Mouse (Mus musculus): Measurements from ENCODE around the gene Rps6ka5. TPM values are rescaled to one million over a fixed set of nuclear protein-coding genes. Genes with fewer than 3 reads are reported as not detected.

Rps6ka5 gene
- polyA plus RNA-seq, 1 experiment from 2014 or later, result 2.5 TPM

GRCm38 (mm10) chr12:100698019-100698418 lies 28.8 kb downstream of the Rps6ka5 start:
- H3K27me3 ChIP-seq, result no peaks in the 10 kb centered on the region
- TF ChIP-seq CTCF (IDR thresholded peaks at IDR 0.05), result no peak
- ChIA-PET CTCF (no interaction called here), POLR2A (no interaction called here)
- DNase-seq (ENCODE audit: low read depth, low spot score) (no peak), ATAC-seq (no peak)
- in situ Hi-C loops (cut with MboI; ENCODE audit: low pct_unique_long_range_greater_than_20kb), result no loop called here

DNA sequence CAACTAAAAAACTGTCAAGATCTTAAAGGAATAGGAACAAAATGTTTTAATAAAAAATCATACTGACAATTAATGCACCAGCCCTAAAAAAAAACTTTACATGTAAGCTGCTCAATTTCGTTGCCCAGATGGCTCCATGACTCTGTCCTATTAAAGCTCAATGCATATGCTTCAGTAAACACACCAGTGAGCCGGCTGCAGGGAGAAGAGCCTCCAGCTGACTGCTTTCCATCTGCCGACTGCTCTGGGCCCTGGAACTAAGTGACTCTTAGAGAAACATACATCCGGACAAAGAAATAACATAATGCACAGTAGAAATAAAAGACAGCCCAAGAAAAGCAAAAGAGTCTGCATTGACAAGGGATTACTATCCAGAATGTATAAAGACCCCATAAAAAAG lies 30.2 kb downstream of the Rps6ka5 start:
- no peaks in the 10 kb centered on the region for H3K27me3 ChIP-seq
- ChIA-PET POLR2A (no interaction called here), CTCF (interaction anchor here (1.1 kb wide), 1 partner anchor 197 kb away, joined by 3 read pairs; no protein-coding TSS in a partner anchor)
- ATAC-seq, result no peak
- TF ChIP-seq CTCF (IDR thresholded peaks at IDR 0.05), result no peak
- DNase-seq (ENCODE audit: low read depth, low spot score), result no peak
- in situ Hi-C loops (cut with MboI; ENCODE audit: low pct_unique_long_range_greater_than_20kb), result no loop called here

- in situ Hi-C loops (cut with MboI; ENCODE audit: low pct_unique_long_range_greater_than_20kb), result no loop called here
- no peaks in the 10 kb centered on the region for H3K27me3 ChIP-seq
- TF ChIP-seq CTCF (IDR thresholded peaks at IDR 0.05), result no peak
- ChIA-PET POLR2A (interaction anchor here (0.7 kb wide), 1 partner anchor 14 kb away, joined by 3 read pairs; no protein-coding TSS in a partner anchor), CTCF (interaction anchor here (1.6 kb wide), 1 partner anchor 19 kb away, joined by 3 read pairs; no protein-coding TSS in a partner anchor)
- DNase-seq (ENCODE audit: low read depth, low spot score), result no peak
- ATAC-seq, result no peak
These were observed 31.5 kb downstream of the Rps6ka5 start for GRCm38 (mm10) chr12:100695252-100695651.

DNA sequence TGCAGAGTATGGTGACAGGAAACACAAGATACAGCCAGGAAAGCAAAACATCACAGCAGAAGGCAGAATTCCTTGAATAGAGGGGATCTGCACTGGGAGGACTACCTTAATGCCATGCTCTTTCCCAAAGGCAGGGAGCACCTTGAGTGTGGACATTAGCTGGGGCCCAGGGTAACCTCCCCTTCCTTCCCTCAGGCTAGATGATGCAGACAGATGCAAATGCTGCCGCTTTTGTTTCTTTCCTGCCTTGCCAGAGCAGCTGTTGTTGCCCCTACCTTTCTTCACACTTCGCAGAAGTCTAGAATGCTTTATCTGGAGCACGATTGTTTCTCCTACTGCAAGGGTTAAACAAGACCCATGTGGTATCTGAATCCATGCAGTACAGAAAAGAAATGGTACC lies 34.6 kb downstream of the Rps6ka5 start:
- in situ Hi-C loops (cut with MboI; ENCODE audit: low pct_unique_long_range_greater_than_20kb), result no loop called here
- no peak for TF ChIP-seq CTCF (IDR thresholded peaks at IDR 0.05)
- ChIA-PET POLR2A (interaction anchor here (0.7 kb wide), 1 partner anchor 77 kb away, joined by 8 read pairs; no protein-coding TSS in a partner anchor), CTCF (interaction anchor here (0.9 kb wide), 1 partner anchor 18 kb away, joined by 3 read pairs; no protein-coding TSS in a partner anchor)
- no peak for ATAC-seq
- DNase-seq (ENCODE audit: low read depth, low spot score), result no peak
- no peaks in the 10 kb centered on the region for H3K27me3 ChIP-seq

DNA sequence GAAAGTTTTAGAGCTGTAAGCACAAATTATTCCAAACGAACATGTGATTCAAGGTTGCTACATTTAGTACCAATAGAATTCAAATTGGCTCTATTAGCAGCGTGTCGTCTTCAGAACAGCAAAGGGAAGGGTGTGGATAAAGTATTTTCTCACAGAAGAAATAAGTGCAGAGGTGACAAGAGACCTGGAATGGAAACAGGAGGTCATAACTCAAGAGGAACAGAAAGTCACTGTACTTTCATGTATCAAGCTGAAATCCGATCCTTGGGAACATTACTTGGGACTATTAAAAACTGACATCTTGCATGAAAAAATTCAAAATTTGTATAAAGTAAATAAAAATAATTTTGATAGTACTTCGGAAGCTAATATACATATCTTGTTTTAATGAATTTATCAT lies 36.3 kb downstream of the Rps6ka5 start:
- no peak for DNase-seq (ENCODE audit: low read depth, low spot score)
- TF ChIP-seq CTCF (IDR thresholded peaks at IDR 0.05), result no peak
- POLR2A ChIA-PET, result no interaction called here
- no peak for ATAC-seq
- in situ Hi-C loops (cut with MboI; ENCODE audit: low pct_unique_long_range_greater_than_20kb), result no loop called here
- no peaks in the 10 kb centered on the region for H3K27me3 ChIP-seq
- CTCF ChIA-PET, result no interaction called here

DNA sequence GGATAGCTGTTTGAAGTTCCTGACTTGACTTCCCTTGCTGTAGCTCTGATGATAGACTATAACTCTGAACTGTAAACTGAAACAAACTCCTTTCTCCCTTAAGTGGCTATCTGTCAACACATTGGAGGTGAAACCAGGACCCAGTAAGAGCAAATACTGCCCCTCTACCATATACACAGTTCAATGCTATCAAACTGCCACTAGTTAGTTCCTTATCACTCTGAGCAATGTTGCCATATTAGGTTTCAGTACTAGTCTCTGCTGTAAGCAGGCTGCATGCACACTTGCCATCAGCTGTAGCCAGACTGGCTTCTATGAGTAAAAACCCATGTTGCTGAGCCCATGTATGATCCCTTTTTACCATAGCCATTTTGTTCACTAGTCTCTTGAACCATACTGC lies 38.6 kb downstream of the Rps6ka5 start:
- CTCF ChIA-PET, result no interaction called here
- DNase-seq (ENCODE audit: low read depth, low spot score), result no peak
- in situ Hi-C loops (cut with MboI; ENCODE audit: low pct_unique_long_range_greater_than_20kb), result no loop called here
- POLR2A ChIA-PET, result no interaction called here
- H3K27me3 ChIP-seq, result no peaks in the 10 kb centered on the region
- TF ChIP-seq CTCF (IDR thresholded peaks at IDR 0.05), result no peak
- no peak for ATAC-seq

DNA sequence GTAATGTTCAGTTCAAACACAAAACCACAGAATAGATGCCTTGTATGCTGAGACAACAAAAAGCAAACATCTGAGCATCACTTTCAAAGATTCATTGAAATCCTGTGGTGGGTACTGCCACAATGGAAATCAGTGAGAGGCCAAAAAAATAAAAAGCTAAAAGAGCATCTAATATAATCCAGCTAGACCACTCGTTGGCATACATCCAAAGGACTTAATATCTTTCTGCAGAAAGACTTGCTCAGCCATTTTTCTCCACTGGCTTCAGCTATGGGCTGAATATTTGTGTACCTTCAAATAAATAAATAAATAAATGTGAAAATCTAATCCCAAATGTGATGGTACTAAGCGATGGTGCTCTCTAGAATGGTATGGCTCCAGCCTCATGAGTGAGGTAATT lies 39.8 kb downstream of the Rps6ka5 start:
- POLR2A ChIA-PET, result no interaction called here
- in situ Hi-C loops (cut with MboI; ENCODE audit: low pct_unique_long_range_greater_than_20kb), result no loop called here
- ATAC-seq, result no peak
- H3K27me3 ChIP-seq, result no peaks in the 10 kb centered on the region
- DNase-seq (ENCODE audit: low read depth, low spot score), result no peak
- CTCF ChIA-PET, result interaction anchor here (0.9 kb wide), 1 partner anchor 14 kb away, joined by 4 read pairs; no protein-coding TSS in a partner anchor
- no peak for TF ChIP-seq CTCF (IDR thresholded peaks at IDR 0.05)

GRCm38 (mm10) chr12:100681752-100682151 lies 45.0 kb downstream of the Rps6ka5 start:
- DNase-seq (ENCODE audit: low read depth, low spot score) (no peak), ATAC-seq (no peak)
- no peak for TF ChIP-seq CTCF (IDR thresholded peaks at IDR 0.05)
- CTCF ChIA-PET, result no interaction called here
- POLR2A ChIA-PET, result interaction anchor here (0.5 kb wide), 1 partner anchor 13 kb away, joined by 3 read pairs; no protein-coding TSS in a partner anchor
- in situ Hi-C loops (cut with MboI; ENCODE audit: low pct_unique_long_range_greater_than_20kb), result no loop called here
- no peaks in the 10 kb centered on the region for H3K27me3 ChIP-seq

DNA sequence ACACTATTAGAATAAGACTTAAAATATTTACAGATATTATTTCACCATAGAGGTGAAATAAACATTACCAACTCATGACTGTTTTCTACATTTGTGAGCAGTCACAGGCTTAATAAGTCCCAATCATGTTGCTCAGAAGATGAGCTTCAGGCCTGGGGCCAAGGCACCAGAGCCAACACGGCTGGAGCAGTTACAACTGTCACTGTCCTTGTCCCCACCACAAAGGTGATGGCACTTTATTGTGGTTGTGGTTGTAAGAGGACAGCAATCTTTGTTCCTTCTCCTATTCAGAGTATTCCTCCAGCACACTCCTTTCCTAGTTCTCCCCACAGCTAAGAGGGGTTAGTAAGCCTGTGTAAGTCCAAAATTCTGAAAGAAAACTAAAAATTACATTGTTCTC lies 45.5 kb downstream of the Rps6ka5 start:
- no peak for TF ChIP-seq CTCF (IDR thresholded peaks at IDR 0.05)

DNA sequence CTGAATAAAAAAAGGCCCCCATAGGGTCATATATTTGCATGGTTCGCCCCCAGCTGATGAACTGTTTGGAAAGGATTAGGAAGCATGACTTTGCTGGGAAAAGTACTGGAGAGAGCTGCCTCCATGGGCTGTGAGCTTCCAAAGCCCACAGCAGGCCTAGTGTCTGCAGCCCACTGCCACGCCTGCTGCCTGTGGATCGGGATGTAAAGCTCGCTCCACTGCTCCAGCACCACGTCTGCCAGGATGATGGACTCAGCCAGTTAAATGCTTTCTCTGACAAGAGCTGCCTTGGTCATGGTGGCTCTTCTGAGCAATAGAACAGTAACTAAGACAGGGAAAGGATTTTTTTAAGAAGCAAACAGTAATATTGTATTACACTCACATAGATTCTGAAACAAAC lies 46.1 kb downstream of the Rps6ka5 start:
- CTCF ChIA-PET, result interaction anchor here (1.0 kb wide), 1 partner anchor 16 kb away, joined by 3 read pairs; no protein-coding TSS in a partner anchor
- DNase-seq (ENCODE audit: low read depth, low spot score), result no peak
- ATAC-seq, result no peak
- POLR2A ChIA-PET, result no interaction called here
- no peaks in the 10 kb centered on the region for H3K27me3 ChIP-seq
- in situ Hi-C loops (cut with MboI; ENCODE audit: low pct_unique_long_range_greater_than_20kb), result no loop called here
- no peak for TF ChIP-seq CTCF (IDR thresholded peaks at IDR 0.05)

More for the DNA sequence above, 45.5 kb downstream of the Rps6ka5 start:
- POLR2A ChIA-PET, result interaction anchor here (0.5 kb wide), 1 partner anchor 14 kb away, joined by 3 read pairs; no protein-coding TSS in a partner anchor
- in situ Hi-C loops (cut with MboI; ENCODE audit: low pct_unique_long_range_greater_than_20kb), result no loop called here
- H3K27me3 ChIP-seq, result no peaks in the 10 kb centered on the region
- ATAC-seq (no peak), DNase-seq (ENCODE audit: low read depth, low spot score) (no peak)
- CTCF ChIA-PET, result interaction anchor here (1.0 kb wide), 1 partner anchor 16 kb away, joined by 3 read pairs; no protein-coding TSS in a partner anchor

DNA sequence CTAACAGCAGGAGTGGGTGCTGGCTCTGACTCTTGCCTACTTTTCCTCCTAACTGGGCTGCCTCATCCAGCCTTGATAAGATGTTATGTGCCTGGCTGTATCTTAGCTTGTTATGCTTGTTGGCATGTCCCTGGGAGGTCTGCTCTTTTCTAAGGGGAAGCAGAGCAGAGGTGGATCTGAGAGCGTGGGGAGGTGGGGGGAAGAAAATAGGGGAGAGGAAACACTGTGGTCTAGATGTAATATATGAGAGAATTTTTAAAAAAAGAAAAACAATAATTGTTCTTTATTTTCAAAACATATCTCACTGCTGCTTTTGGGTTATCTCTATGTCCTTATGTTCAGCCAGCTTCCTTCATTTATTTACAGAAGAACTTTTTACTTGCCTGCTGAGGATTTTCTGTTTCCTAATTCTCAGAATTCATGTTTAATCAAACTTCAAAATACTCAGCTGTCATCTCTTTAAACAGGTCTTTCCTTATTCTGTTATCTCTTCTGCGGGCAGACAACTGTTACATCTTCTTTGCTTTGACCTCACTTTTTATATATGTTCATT lies 56.1 kb downstream of the Rps6ka5 start:
- no peak for DNase-seq (ENCODE audit: low read depth, low spot score)
- POLR2A ChIA-PET, result no interaction called here
- no peak for TF ChIP-seq CTCF (IDR thresholded peaks at IDR 0.05)
- H3K27me3 ChIP-seq, result no peaks in the 10 kb centered on the region
- CTCF ChIA-PET, result no interaction called here
- in situ Hi-C loops (cut with MboI; ENCODE audit: low pct_unique_long_range_greater_than_20kb), result no loop called here
- ATAC-seq, result no peak
